Mouse (Mus musculus) midbrain, embryonic 13.5 days (tissue): ENCODE data around the gene 1600002K03Rik. TPM values are rescaled to one million over a fixed set of nuclear protein-coding genes. Genes with fewer than 3 reads are reported as not detected.

ENCODE experiments used
- ATAC-seq: fragments of 200-750 bp; cut with Nextera tagmentation; 2 replicates; pipeline ENCODE4 v1.8.0; 2017; ENCODE audit warnings: mild to moderate bottlenecking, moderate TSS enrichment, moderate library complexity
- H3K27ac ChIP-seq: fragments of 300-500 bp; sonication (generic); 2 replicates; pipeline ENCODE4 v1.5.1; 2015; ENCODE audit warnings: inconsistent platforms, mild to moderate bottlenecking, moderate library complexity
- H3K27me3 ChIP-seq: fragments of 300-500 bp; sonication (generic); 2 replicates; pipeline ENCODE4 v1.6.1; 2015; ENCODE audit warnings: mild to moderate bottlenecking, inconsistent platforms
- H3K36me3 ChIP-seq: fragments of 300-500 bp; sonication (generic); 2 replicates; pipeline ENCODE4 v1.6.1; 2015; ENCODE audit warnings: mild to moderate bottlenecking, inconsistent platforms
- H3K4me1 ChIP-seq: fragments of 300-500 bp; sonication (generic); replicated peaks from 2 replicates; pipeline ENCODE4 v1.6.1; 2015; ENCODE audit warnings: inconsistent platforms
- H3K4me2 ChIP-seq: fragments of 300-500 bp; sonication (generic); replicated peaks from 2 replicates; pipeline ENCODE4 v1.6.1; 2015; ENCODE audit warnings: moderate library complexity, mild to moderate bottlenecking, inconsistent platforms
- H3K4me3 ChIP-seq: fragments of 300-500 bp; sonication (generic); replicated peaks from 2 replicates; pipeline ENCODE4 v1.5.1; 2015; ENCODE audit warnings: mild to moderate bottlenecking, inconsistent platforms
- H3K9ac ChIP-seq: fragments of 300-500 bp; sonication (generic); replicated peaks from 2 replicates; pipeline ENCODE4 v1.6.1; 2015; ENCODE audit warnings: mild to moderate bottlenecking, inconsistent platforms
- H3K9me3 ChIP-seq: fragments of 300-500 bp; sonication (generic); 2 replicates; pipeline ENCODE4 v1.6.1; 2016; ENCODE audit warnings: mild to moderate bottlenecking, inconsistent platforms
- WGBS: fragments of 180-500 bp; shearing (Covaris S2); methylation state at CpG from one replicate; pipeline ENCODE4 v1.1.7; 2015; 5-methylcytosine and 5-hydroxymethylcytosine counted together
- polyA plus RNA-seq: library from polyadenylated mRNA; unstranded; fragments of >200 nt; fragmentation: Nextera tagmentation; extraction: Ambion mirVana; gene quantifications from 2 replicates; pipeline ENCODE4 v1.2.1, GENCODE M21; 2015

Gene 1600002K03Rik
- polyA plus RNA-seq, 1 experiment from 2014 or later, result 14.5 TPM

GRCm38 (mm10) chr10:80150226-80151210 lies 22.2 kb upstream of the 1600002K03Rik start:
- under 1% methylated on average over 63 of the region's 71 CpGs for WGBS
- no peaks in the 10 kb centered on the region for H3K9me3 ChIP-seq
- peak overlapping the region; percentile 100 for H3K4me2 ChIP-seq
- H3K4me3 ChIP-seq, result peak overlapping the region; percentile 98
- H3K27me3 ChIP-seq, result no peaks in the 10 kb centered on the region
- peaks cover 61% of the 10 kb centered on the region for H3K4me1 ChIP-seq
- H3K9ac ChIP-seq, result peak overlapping the region; percentile 100
- peaks cover 54% of the 10 kb centered on the region for H3K36me3 ChIP-seq
- H3K27ac ChIP-seq, result peak overlapping the region; percentile 100
- no peak for ATAC-seq

- Histone ChIP-seq H3K27ac (peak overlapping the region; percentile 100), H3K4me3 (peak overlapping the region; percentile 98), H3K4me2 (peak overlapping the region; percentile 100), H3K4me1 (peaks cover 62% of the 10 kb centered on the region), H3K9ac (peak overlapping the region; percentile 100), H3K27me3 (no peaks in the 10 kb centered on the region), H3K36me3 (peaks cover 55% of the 10 kb centered on the region), H3K9me3 (no peaks in the 10 kb centered on the region)
- WGBS, result under 1% methylated on average over 26 of the region's 26 CpGs
- ATAC-seq, result no peak
These were observed 21.3 kb upstream of the 1600002K03Rik start for GRCm38 (mm10) chr10:80151211-80152034.

GRCm38 (mm10) chr10:80152071-80152872 lies 20.5 kb upstream of the 1600002K03Rik start:
- WGBS, result 3% methylated on average over 15 of the region's 15 CpGs
- peaks cover 63% of the 10 kb centered on the region for H3K36me3 ChIP-seq
- H3K4me1 ChIP-seq, result peaks cover 67% of the 10 kb centered on the region

DNA sequence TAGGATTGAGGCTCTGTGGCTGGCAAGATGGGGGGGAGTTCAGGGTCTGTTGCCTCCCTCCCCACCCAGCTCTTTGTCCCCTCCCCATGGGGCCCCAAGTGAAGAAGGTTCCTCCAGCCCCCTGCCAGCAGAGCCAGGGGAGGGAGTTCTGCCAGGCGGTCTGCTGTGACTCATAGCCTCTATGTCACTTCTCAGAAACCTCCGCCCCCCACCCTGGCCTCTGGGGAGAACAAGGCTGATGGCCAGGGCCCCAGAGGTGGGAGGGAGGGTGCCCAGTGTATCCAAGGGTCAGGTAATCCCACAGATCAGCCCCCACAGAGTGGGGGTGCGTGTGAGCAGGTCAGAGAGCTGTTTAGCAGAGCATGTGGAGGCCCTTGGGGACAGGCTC lies 19.9 kb upstream of the 1600002K03Rik start:
- Histone ChIP-seq H3K36me3 (peaks cover 67% of the 10 kb centered on the region), H3K27me3 (no peaks in the 10 kb centered on the region), H3K4me1 (peaks cover 67% of the 10 kb centered on the region), H3K4me2 (peak overlapping the region; percentile 100), H3K27ac (peak overlapping the region; percentile 100), H3K4me3 (peak overlapping the region; percentile 98), H3K9me3 (no peaks in the 10 kb centered on the region), H3K9ac (peak overlapping the region; percentile 100)
- no peak for ATAC-seq
- 30% methylated on average over 3 of the region's 3 CpGs for WGBS

More at GRCm38 (mm10) chr10:80152071-80152872, 20.5 kb upstream of the 1600002K03Rik start:
- Histone ChIP-seq H3K27me3 (no peaks in the 10 kb centered on the region), H3K9ac (peak overlapping the region; percentile 100), H3K9me3 (no peaks in the 10 kb centered on the region), H3K4me2 (peak overlapping the region; percentile 100), H3K27ac (peak overlapping the region; percentile 100), H3K4me3 (peak overlapping the region; percentile 98)
- no peak for ATAC-seq

DNA sequence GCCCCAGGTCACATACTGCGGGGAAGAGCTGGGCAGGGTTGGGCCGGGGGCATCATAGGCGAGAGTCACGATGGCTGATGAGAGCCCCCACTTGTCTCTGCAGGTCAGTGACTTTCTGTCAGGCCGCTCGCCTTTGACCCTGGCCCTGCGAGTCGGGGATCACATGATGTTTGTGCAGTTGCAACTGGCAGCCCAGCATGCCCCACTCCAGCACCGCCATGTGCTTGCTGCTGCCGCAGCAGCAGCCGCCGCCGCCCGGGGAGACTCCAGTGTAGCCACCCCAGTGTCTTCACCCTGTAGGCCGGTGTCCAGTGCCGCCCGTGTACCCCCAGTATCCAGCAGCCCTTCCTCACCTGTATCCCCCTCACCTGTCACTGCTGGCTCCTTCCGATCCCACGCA lies 19.0 kb upstream of the 1600002K03Rik start:
- Histone ChIP-seq H3K9ac (peak overlapping the region; percentile 100), H3K4me2 (peak overlapping the region; percentile 100), H3K9me3 (no peaks in the 10 kb centered on the region), H3K4me1 (peaks cover 73% of the 10 kb centered on the region), H3K36me3 (peaks cover 67% of the 10 kb centered on the region), H3K4me3 (peak overlapping the region; percentile 98), H3K27ac (peak overlapping the region; percentile 100), H3K27me3 (no peaks in the 10 kb centered on the region)
- 87% methylated on average over 19 of the region's 19 CpGs for WGBS
- no peak for ATAC-seq

GRCm38 (mm10) chr10:80154384-80154783 lies 18.4 kb upstream of the 1600002K03Rik start:
- Histone ChIP-seq H3K4me1 (peaks cover 79% of the 10 kb centered on the region), H3K4me3 (no peak overlapping the region; the same call in none of the 2 replicates), H3K27me3 (no peaks in the 10 kb centered on the region), H3K27ac (peak overlapping the region; percentile 100; the same call in 1 of the 2 replicates), H3K9ac (peak overlapping the region; percentile 100; the same call in 1 of the 2 replicates), H3K36me3 (peaks cover 67% of the 10 kb centered on the region), H3K9me3 (no peaks in the 10 kb centered on the region), H3K4me2 (peak overlapping the region; percentile 100)
- 80% methylated on average over 7 of the region's 7 CpGs for WGBS
- no peak for ATAC-seq

GRCm38 (mm10) chr10:80155277-80155676 lies 17.5 kb upstream of the 1600002K03Rik start:
- peaks cover 85% of the 10 kb centered on the region for H3K4me1 ChIP-seq
- WGBS, result 65% methylated on average over 1 of the region's 1 CpGs
- H3K27me3 ChIP-seq, result no peaks in the 10 kb centered on the region
- no peak overlapping the region for H3K4me3 ChIP-seq
- peak overlapping the region; percentile 13; the same call in 1 of the 2 replicates for H3K4me2 ChIP-seq
- peak overlapping the region; percentile 68 for H3K27ac ChIP-seq
- ATAC-seq, result no peak
- peaks cover 67% of the 10 kb centered on the region for H3K36me3 ChIP-seq
- H3K9me3 ChIP-seq, result no peaks in the 10 kb centered on the region
- H3K9ac ChIP-seq, result peak overlapping the region; percentile 36

DNA sequence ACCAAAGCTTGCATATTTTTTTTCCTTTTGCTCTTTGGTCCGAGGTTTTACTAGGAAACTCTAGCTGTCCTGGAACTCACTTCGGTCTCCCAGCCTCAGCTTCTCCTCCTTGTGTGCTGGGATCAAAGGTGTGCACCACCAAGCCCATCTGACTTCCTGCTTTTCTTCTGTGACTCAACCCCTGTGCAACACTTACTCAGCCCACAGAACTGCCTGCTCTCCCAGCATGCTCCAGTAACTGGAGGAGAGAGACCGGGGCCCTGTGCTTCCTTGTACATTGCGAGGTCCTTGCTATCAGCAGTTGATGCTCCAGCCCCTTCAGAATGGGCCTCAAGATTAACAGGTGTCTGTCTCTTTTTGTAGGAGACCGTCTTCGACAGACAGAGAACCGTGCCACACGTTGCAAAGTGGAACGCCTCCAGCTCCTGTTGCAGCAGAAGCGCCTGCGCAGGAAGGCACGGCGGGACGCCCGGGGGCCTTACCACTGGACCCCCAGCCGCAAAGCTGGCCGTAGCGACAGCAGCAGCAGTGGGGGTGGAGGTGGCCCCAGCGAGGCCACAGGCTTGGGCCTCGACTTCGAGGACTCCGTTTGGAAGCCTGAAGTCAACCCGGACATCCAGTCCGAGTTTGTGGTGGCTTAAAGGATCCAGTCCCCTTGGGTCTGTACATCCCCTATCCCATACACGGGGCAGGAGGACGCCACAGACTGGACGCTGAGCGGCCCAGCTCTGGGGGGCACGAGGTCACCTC lies 16.6 kb upstream of the 1600002K03Rik start:
- no peak overlapping the region for H3K4me3 ChIP-seq
- ATAC-seq, result no peak
- H3K4me2 ChIP-seq, result no peak overlapping the region
- 84% methylated on average over 29 of the region's 29 CpGs for WGBS
- H3K27ac ChIP-seq, result peak overlapping the region; percentile 90
- H3K4me1 ChIP-seq, result peaks cover 94% of the 10 kb centered on the region
- H3K9ac ChIP-seq, result peak overlapping the region; percentile 16; the same call in 1 of the 2 replicates
- no peaks in the 10 kb centered on the region for H3K27me3 ChIP-seq
- H3K36me3 ChIP-seq, result peaks cover 66% of the 10 kb centered on the region
- H3K9me3 ChIP-seq, result no peaks in the 10 kb centered on the region

DNA sequence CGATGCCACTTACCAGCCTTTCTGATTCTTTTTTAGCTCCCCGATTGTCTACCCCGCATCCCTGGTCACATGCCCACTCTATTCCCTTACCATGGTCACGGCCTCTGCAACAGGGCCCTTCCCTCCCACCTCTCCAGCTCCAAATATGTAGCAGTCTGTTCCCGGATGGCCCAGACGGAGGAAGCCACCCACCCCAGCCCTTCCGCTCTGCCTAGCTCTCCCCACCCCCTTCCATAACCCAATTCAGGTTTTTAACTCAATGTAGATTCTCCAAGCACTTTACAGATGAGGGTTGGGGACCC lies 16.0 kb upstream of the 1600002K03Rik start:
- Histone ChIP-seq H3K4me1 (peaks cover 96% of the 10 kb centered on the region), H3K4me3 (no peak overlapping the region), H3K27ac (peak overlapping the region; percentile 90), H3K9ac (0 out of 2 replicates have a peak overlapping the region, but pooled peaks have one; percentile 32), H3K4me2 (no peak overlapping the region), H3K36me3 (peaks cover 60% of the 10 kb centered on the region), H3K9me3 (no peaks in the 10 kb centered on the region), H3K27me3 (no peaks in the 10 kb centered on the region)
- no peak for ATAC-seq
- WGBS, result 59% methylated on average over 7 of the region's 7 CpGs

- no peaks in the 10 kb centered on the region for H3K9me3 ChIP-seq
- no peaks in the 10 kb centered on the region for H3K27me3 ChIP-seq
- H3K4me2 ChIP-seq, result no peak overlapping the region
- 60% methylated on average over 15 of the region's 15 CpGs for WGBS
- no peak overlapping the region for H3K4me3 ChIP-seq
- H3K4me1 ChIP-seq, result peaks cover 92% of the 10 kb centered on the region
- peaks cover 54% of the 10 kb centered on the region for H3K36me3 ChIP-seq
- peak overlapping the region; percentile 32 for H3K9ac ChIP-seq
- no peak for ATAC-seq
- peak overlapping the region; percentile 90 for H3K27ac ChIP-seq
These were observed 15.4 kb upstream of the 1600002K03Rik start for GRCm38 (mm10) chr10:80157141-80157929.
